Mouse (Mus musculus) small intestine, adult 2 months (tissue): ENCODE measurements around the gene Rrp7a.

ENCODE experiments used
- CTCF ChIP-seq: fragments of 200-500 bp; IDR thresholded peaks from 2 replicates; pipeline ENCODE4 v1.5.1; 2012; ENCODE audit warnings: low read depth, mild to moderate bottlenecking, control low read depth, inconsistent platforms, low read length, moderate library complexity, mixed read lengths; ENCODE audit not compliant: insufficient replicate concordance, insufficient read length; ENCODE audit errors: extremely low read depth
- POLR2A ChIP-seq: fragments of 200-500 bp; IDR thresholded peaks from 2 replicates; pipeline ENCODE4 v1.6.1; 2012; ENCODE audit warnings: low read depth, mild to moderate bottlenecking, control low read depth, inconsistent platforms, low read length, moderate library complexity

DNA sequence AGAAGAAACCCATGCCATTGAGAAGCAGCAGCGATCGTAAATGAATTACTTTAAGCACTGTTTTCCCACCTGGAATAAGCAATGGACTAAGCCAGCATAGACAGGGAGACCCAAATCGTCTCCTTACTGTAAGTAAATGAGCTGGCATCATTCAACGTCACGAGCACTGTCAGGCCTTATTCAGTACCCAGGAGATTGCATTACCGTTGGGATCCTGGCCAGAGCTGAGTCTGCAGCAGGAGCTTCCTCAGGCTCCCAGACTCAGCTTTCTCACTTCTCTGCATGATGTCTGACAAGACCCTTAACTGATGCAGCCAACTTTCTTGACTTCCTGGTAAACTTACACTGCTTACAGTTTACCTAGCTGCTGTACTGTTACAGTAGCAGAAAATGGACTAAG lies 12.1 kb upstream of the Rrp7a start:
- TF ChIP-seq POLR2A (no peak), CTCF (no peak)
